Mouse (Mus musculus) stomach, postnatal 0 days (tissue): ENCODE measurements around the gene 1700020A23Rik.

Experiments
- CTCF ChIP-seq: IDR thresholded peaks from 2 replicates; pipeline ENCODE4 v1.5.1; 2016; ENCODE audit warnings: antibody characterized with exemption, low read depth, mild to moderate bottlenecking, moderate library complexity
- EP300 ChIP-seq: optimal IDR thresholded peaks from 2 replicates; pipeline ENCODE3; 2016; ENCODE audit warnings: antibody characterized with exemption

GRCm38 (mm10) chr2:130453421-130453820, 48.4 kb downstream of the 1700020A23Rik start:
- TF ChIP-seq EP300 (no peak), CTCF (no peak)
